Mouse (Mus musculus) stomach, postnatal 0 days (tissue): ENCODE results near the gene Hmga1. TPM values are rescaled to one million over a fixed set of nuclear protein-coding genes. Genes with fewer than 3 reads are reported as not detected.

Experiments used
- ATAC-seq: fragments of 200-750 bp; cut with Nextera tagmentation; 2 replicates; pipeline ENCODE4 v1.8.0; 2017; ENCODE audit not compliant: low FRiP score, low TSS enrichment
- DNase-seq: peaks from one replicate; pipeline ENCODE4 v3.0.0-alpha.2; 2016; ENCODE audit warnings: low spot score
- H3K27ac ChIP-seq: fragments of 300-500 bp; sonication (generic); replicated peaks from 2 replicates; pipeline ENCODE4 v1.5.1; 2014; ENCODE audit warnings: mild to moderate bottlenecking, control low read depth
- H3K27me3 ChIP-seq: fragments of 300-500 bp; sonication (generic); 2 replicates; pipeline ENCODE4 v1.6.1; 2014; ENCODE audit warnings: low read length; ENCODE audit not compliant: control insufficient read depth, insufficient read depth
- H3K36me3 ChIP-seq: fragments of 300-500 bp; sonication (generic); 2 replicates; pipeline ENCODE4 v1.6.1; 2014; ENCODE audit warnings: low read length, mixed read lengths; ENCODE audit not compliant: control insufficient read depth, insufficient read depth
- H3K4me1 ChIP-seq: fragments of 300-500 bp; sonication (generic); replicated peaks from 2 replicates; pipeline ENCODE4 v1.6.1; 2014; ENCODE audit warnings: antibody characterized with exemption; ENCODE audit not compliant: control insufficient read depth, insufficient read depth
- H3K4me2 ChIP-seq: fragments of 300-500 bp; sonication (generic); replicated peaks from 2 replicates; pipeline ENCODE4 v1.6.1; 2014; ENCODE audit warnings: low read depth, mild to moderate bottlenecking, control low read depth, moderate library complexity
- H3K4me3 ChIP-seq: fragments of 300-500 bp; sonication (generic); 2 replicates; pipeline ENCODE4 v1.5.1; 2014; ENCODE audit warnings: low read depth, low read length, control low read depth
- H3K9ac ChIP-seq: fragments of 300-500 bp; sonication (generic); 2 replicates; pipeline ENCODE4 v1.6.1; 2014; ENCODE audit warnings: mild to moderate bottlenecking, low read length, control low read depth, mixed read lengths
- H3K9me3 ChIP-seq: fragments of 300-500 bp; sonication (generic); 2 replicates; pipeline ENCODE4 v1.6.1; 2016; ENCODE audit warnings: low read length; ENCODE audit not compliant: control insufficient read depth
- CTCF ChIP-seq: IDR thresholded peaks from 2 replicates; pipeline ENCODE4 v1.5.1; 2016; ENCODE audit warnings: antibody characterized with exemption, low read depth, mild to moderate bottlenecking, moderate library complexity
- EP300 ChIP-seq: optimal IDR thresholded peaks from 2 replicates; pipeline ENCODE3; 2016; ENCODE audit warnings: antibody characterized with exemption
- WGBS: fragments of 180-500 bp; shearing (Covaris S2); extraction: QIAGEN DNeasy Blood & Tissue Kit; methylation state at CpG from one replicate; pipeline ENCODE4 v1.1.7; 2014; 5-methylcytosine and 5-hydroxymethylcytosine counted together
- polyA plus RNA-seq: library from polyadenylated mRNA; unstranded; fragments of >200 nt; fragmentation: Nextera tagmentation; extraction: Ambion mirVana; gene quantifications from 2 replicates; pipeline ENCODE4 v1.2.1, GENCODE M21; 2015

Gene Hmga1
- polyA plus RNA-seq, 1 experiment from 2014 or later, result 71.1 TPM

DNA sequence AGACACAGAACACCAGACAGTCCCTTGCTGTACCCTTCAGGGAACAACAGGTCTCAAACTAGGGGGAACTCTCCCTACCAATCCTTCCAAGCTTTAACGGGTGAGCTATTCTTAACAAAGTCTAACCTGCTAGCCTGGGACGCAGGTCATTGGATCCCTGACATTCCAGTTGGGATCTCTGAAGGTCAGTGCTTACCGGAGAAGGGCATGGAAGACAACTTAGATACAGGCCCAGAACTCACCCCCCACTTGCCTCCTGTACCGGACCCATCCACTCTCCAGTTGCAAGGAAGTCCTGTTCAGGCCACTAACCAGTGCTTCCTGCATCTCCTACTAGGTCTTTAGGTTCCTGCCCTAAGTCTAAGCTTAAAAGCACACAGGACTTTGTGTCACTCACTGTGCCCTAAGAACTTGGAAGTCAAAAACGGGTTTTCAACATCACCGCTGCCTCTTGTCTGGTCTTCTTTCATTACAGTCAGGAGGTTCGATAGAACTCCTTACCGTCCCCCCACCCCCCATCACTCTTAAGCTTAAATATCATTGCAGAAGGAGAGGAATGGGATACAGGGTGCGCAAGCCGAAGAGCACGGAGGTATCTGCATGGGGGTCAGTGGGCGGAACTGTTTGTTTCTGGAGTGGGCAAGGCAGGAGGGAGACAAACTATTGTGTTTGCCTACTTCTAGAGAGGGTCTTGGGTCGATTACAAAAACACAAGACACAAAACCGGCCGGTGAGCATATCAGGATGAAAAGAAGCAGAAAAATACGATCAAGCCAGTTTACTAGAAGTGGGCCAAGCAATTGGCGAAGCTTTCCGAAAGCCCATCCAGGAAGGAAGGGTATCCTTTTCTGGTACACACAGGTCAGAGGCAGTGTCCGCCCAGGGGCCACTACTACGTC, 2.0 kb upstream of the Hmga1 start:
- H3K4me2 ChIP-seq, result peak overlapping the region; percentile 94
- peak overlapping the region; percentile 79; the same call in 1 of the 2 replicates for H3K9ac ChIP-seq
- H3K4me3 ChIP-seq, result no peak overlapping the region
- TF ChIP-seq CTCF, result no peak
- TF ChIP-seq EP300, result no peak
- DNase-seq, result no peak
- 63% methylated on average over 20 of the region's 20 CpGs for WGBS
- ATAC-seq, result no peak
- H3K27ac ChIP-seq, result peak overlapping the region; percentile 92
- H3K4me1 ChIP-seq, result peaks cover 4% of the 10 kb centered on the region; the same call in 1 of the 2 replicates
- no peaks in the 10 kb centered on the region for H3K36me3 ChIP-seq
- H3K27me3 ChIP-seq, result no peaks in the 10 kb centered on the region
- no peaks in the 10 kb centered on the region for H3K9me3 ChIP-seq

DNA sequence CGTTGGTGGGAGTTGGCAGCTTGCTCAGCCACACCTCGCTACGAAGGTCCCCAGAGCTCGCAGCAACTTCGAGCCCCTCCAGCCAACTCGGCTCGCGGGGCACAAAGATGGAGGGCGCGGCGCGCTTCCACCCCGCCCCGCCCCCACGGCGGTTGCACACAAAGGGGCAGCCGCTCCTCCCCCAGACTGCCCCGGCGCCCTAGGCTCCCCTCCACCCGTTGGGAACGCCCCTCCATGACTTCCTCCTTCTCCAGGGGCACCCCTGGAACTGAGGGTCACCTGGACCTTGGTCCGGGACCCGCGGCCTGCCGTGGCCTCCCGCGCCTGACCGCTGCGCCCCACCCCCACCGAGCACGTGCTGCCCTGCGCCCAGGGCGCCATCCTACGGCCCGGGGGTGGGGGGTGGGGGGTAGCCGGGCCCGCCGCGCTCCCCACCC, 1.2 kb upstream of the Hmga1 start:
- Histone ChIP-seq H3K27ac (peak overlapping the region; percentile 92), H3K4me1 (peaks cover 4% of the 10 kb centered on the region; the same call in 1 of the 2 replicates), H3K36me3 (no peaks in the 10 kb centered on the region), H3K4me3 (peak overlapping the region; percentile 65), H3K27me3 (no peaks in the 10 kb centered on the region), H3K9ac (peak overlapping the region; percentile 79), H3K4me2 (peak overlapping the region; percentile 94), H3K9me3 (no peaks in the 10 kb centered on the region)
- ATAC-seq (peak; percentile 22), DNase-seq (peak; percentile 78)
- WGBS, result 2% methylated on average over 37 of the region's 39 CpGs
- TF ChIP-seq CTCF, result no peak
- no peak for TF ChIP-seq EP300

DNA sequence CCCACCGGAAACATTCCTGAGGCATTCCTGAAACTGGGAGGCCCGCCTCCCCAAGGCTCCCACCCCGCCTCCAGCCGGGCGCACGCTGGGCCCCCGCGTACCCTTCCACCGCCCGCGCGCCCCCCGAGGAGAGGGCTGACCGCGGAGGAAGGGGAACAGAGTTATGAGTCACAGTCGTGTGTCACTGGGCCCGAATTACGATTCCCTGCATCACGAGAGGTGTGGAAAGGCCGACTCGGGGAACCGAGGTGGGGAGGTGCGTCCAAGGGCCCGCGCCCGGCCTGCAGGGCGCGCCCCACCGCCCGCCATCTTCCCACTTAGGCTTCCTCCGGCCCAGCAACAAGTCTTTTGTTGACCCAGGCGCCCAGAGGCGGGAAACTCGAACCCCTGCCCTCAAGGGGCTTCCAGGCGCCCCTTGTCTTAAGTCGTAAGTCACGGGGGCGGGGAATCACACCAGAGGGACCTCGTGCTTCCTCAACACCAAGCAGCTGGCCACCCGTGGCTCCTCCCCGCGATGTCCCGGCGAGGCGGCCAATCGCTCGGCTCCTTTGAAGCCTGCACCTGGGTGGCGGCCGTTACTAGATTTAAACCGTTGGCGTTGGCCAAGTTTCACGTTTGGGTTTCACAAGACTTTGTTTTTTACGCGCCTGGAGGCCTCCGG, 655 bp upstream of the Hmga1 start:
- WGBS, result under 1% methylated on average over 44 of the region's 55 CpGs
- Histone ChIP-seq H3K9ac (peak overlapping the region; percentile 79), H3K4me1 (peaks cover 4% of the 10 kb centered on the region; the same call in 1 of the 2 replicates), H3K27me3 (no peaks in the 10 kb centered on the region), H3K4me3 (peak overlapping the region; percentile 65), H3K36me3 (no peaks in the 10 kb centered on the region), H3K27ac (peak overlapping the region; percentile 92), H3K9me3 (no peaks in the 10 kb centered on the region), H3K4me2 (peak overlapping the region; percentile 94)
- TF ChIP-seq EP300, result peak; percentile 26
- TF ChIP-seq CTCF, result no peak
- ATAC-seq, result peak; percentile 73
- DNase-seq, result peak; percentile 92

DNA sequence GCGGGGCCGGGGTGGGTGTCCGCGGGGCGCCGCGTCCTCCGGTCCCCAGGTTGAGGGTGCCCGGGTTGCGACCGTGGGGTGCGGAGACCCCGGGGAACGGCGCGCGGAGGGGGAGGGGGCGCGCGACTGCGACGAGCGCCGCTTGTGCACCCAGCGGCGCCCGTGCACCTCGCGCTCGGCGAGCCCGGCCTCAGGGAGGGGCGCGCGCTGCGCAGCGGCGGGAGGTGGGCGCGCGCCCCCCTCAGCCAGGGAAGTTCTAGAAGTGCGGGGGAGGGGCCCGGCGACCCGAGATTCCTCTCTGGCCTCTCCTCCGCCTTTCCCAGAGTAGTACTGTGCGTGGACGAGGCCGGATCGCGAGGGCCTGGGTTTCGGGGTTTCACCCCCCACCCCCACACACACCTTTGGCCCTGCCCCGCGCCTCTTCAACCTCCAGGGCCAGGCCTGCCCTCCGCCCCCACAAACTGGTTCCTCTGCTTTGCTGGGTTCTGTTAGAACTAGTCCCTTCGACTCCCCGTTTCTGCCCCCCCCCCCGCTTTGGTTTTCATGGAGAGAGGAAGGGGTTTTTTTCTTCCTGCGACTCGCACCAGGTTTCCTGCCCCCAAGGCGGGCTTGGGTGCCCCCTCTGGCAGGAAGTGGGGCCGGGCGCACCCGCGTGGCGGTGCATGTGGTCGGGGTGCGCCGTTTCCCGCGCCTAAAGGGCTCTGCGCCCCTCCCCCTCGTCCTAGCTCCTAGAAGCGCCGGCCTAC, 1.1 kb downstream of the Hmga1 start:
- TF ChIP-seq EP300 (no peak), CTCF (peak; percentile 31; the same call in 1 of the 2 replicates)
- Histone ChIP-seq H3K36me3 (no peaks in the 10 kb centered on the region), H3K9ac (peak overlapping the region; percentile 79), H3K27ac (peak overlapping the region; percentile 92), H3K4me1 (peaks cover 4% of the 10 kb centered on the region; the same call in 1 of the 2 replicates), H3K4me2 (peak overlapping the region; percentile 94), H3K9me3 (no peaks in the 10 kb centered on the region), H3K4me3 (peak overlapping the region; percentile 65), H3K27me3 (no peaks in the 10 kb centered on the region)
- DNase-seq, result peak; percentile 62
- ATAC-seq, result no peak
- WGBS, result under 1% methylated on average over 47 of the region's 75 CpGs

DNA sequence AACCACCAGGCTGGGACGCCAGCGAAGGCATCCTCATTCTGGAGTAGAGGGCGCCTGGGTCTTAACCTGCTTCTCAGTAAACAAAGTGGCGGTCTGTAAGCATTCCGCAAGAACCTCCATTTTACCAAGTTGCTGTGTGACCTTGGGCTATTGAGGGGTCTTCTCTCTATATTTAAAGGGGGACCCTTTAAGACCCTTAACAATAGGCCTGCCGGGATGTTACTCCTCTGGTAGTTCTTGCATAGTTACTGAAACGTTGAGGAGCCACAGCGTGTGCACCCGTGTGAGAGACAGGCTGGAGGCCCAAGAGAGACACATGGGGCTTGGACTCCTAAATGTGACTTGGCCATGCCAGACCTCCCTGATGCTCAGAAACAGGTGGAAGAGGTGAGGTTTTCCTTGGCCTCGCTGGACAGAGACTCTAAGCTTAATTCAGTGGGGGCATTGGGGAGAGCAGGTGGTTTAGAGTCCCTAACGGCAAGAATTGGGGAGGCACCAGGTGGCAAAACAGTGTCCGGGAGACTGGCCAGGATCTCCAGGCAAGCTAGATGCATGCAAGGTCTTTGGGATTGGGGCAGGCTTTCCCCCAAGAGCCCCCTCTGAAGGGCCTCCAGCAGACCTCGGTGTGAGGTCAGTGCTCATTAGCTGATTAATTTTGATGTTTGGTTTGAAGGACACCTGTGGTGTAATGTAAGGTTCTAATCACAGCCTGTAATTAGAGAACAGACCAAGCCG, 1.8 kb downstream of the Hmga1 start:
- no peak for TF ChIP-seq EP300
- no peak for TF ChIP-seq CTCF
- DNase-seq, result no peak
- no peaks in the 10 kb centered on the region for H3K36me3 ChIP-seq
- 24% methylated on average over 14 of the region's 14 CpGs for WGBS
- no peaks in the 10 kb centered on the region for H3K27me3 ChIP-seq
- H3K4me3 ChIP-seq, result peak overlapping the region; percentile 65
- H3K4me1 ChIP-seq, result peaks cover 4% of the 10 kb centered on the region; the same call in 1 of the 2 replicates
- H3K9ac ChIP-seq, result peak overlapping the region; percentile 79
- peak overlapping the region; percentile 94 for H3K4me2 ChIP-seq
- peak overlapping the region; percentile 92 for H3K27ac ChIP-seq
- no peak for ATAC-seq
- no peaks in the 10 kb centered on the region for H3K9me3 ChIP-seq
